ENCODE assay signal across 12 mouse cellular contexts in genomic region chr2:144188076-144188475, GRCm38 (mm10).
A peak's percentile ranks its signal among the peaks of the same experiment; 100 is the strongest.
DNase-seq lines count a peak whose midpoint lies in the region; ATAC-seq and TF ChIP-seq lines count a peak whose summit lies in the region.
"Had no signal": no experiment of that assay in that cellular context is flagged by ENCODE, and none has a peak within 500 bp of the region (broad histone marks: within the 10 kb centered on the region; RNA-seq: fewer than 3 reads in every experiment).

No protein-coding gene starts in this region.

- no peak for TF ChIP-seq EP300 in lung, postnatal 0 days (IDR thresholded peaks at IDR 0.05)
- TF ChIP-seq EP300 in stomach, postnatal 0 days (optimal IDR thresholded peaks at IDR 0.05), result no peak

- no peak overlapping the region for H3K27ac ChIP-seq in lung, postnatal 0 days (ENCODE audit: low read length)
- H3K27ac ChIP-seq in bone marrow macrophage, adult 2 months (ENCODE audit: insufficient read depth, low read depth, low read length), result peak overlapping the region; percentile 41
- peak overlapping the region; percentile 59; the same call in 1 of the 2 replicates for H3K27ac ChIP-seq in limb, embryonic 12.5 days
- H3K27ac ChIP-seq in stomach, postnatal 0 days (replicated peaks), result peak overlapping the region; percentile 58
- H3K27ac ChIP-seq in midbrain, embryonic 15.5 days, result no peak overlapping the region
- H3K27ac ChIP-seq: heart, adult 2 months had no signal

- no peaks in the 10 kb centered on the region for H3K36me3 ChIP-seq in lung, postnatal 0 days (ENCODE audit: insufficient read depth, low read length)
- no peaks in the 10 kb centered on the region for H3K36me3 ChIP-seq in limb, embryonic 12.5 days
- H3K36me3 ChIP-seq in stomach, postnatal 0 days (ENCODE audit: control insufficient read depth, insufficient read depth, low read length), result no peaks in the 10 kb centered on the region
- H3K36me3 ChIP-seq in midbrain, embryonic 15.5 days (replicated peaks), result no peaks in the 10 kb centered on the region

- TF ChIP-seq POLR2A in bone marrow macrophage, adult 2 months (IDR thresholded peaks at IDR 0.05; ENCODE audit: borderline replicate concordance, low read depth, low read length), result no peak

- H3K27me3 ChIP-seq in lung, postnatal 0 days (replicated peaks; ENCODE audit: insufficient read depth, low read length), result no peaks in the 10 kb centered on the region
- no peaks in the 10 kb centered on the region for H3K27me3 ChIP-seq in limb, embryonic 12.5 days
- no peaks in the 10 kb centered on the region for H3K27me3 ChIP-seq in stomach, postnatal 0 days (ENCODE audit: control insufficient read depth, insufficient read depth, low read length)
- H3K27me3 ChIP-seq in midbrain, embryonic 15.5 days (replicated peaks), result no peaks in the 10 kb centered on the region

- no peak for ATAC-seq in lung, postnatal 0 days
- ATAC-seq in limb, embryonic 12.5 days (ENCODE audit: insufficient number of reproducible peaks, insufficient read depth, low FRiP score, low TSS enrichment, low read depth), result no peak
- peak; percentile 80 for ATAC-seq in stomach, postnatal 0 days (ENCODE audit: low FRiP score, low TSS enrichment)
- ATAC-seq in midbrain, embryonic 15.5 days (replicated peaks), result no peak

- H3K9ac ChIP-seq in lung, postnatal 0 days (replicated peaks; ENCODE audit: low read depth), result no peak overlapping the region
- H3K9ac ChIP-seq in limb, embryonic 12.5 days (replicated peaks), result no peak overlapping the region
- H3K9ac ChIP-seq in stomach, postnatal 0 days (ENCODE audit: low read length), result no peak overlapping the region
- no peak overlapping the region for H3K9ac ChIP-seq in midbrain, embryonic 15.5 days

- WGBS in lung, postnatal 0 days, result 57% methylated on average over 3 of the region's 3 CpGs
- 41% methylated on average over 3 of the region's 3 CpGs for WGBS in limb, embryonic 12.5 days
- 69% methylated on average over 3 of the region's 3 CpGs for WGBS in stomach, postnatal 0 days
- WGBS in midbrain, embryonic 15.5 days, result 59% methylated on average over 3 of the region's 3 CpGs

- DNase-seq in lung, postnatal 0 days (ENCODE audit: low spot score), result peak; percentile 33
- no peak for DNase-seq in lung, postnatal 14 days
- DNase-seq in stomach, postnatal 0 days (ENCODE audit: low spot score), result no peak
- no peak for DNase-seq in retina, postnatal 1 day
- DNase-seq: cerebellum, adult 11-12 months; heart, adult 2 months; heart, postnatal 36 days; kidney, adult 8-10 months; lung, adult 2 months had no signal

- no peak overlapping the region for H3K4me3 ChIP-seq in lung, postnatal 0 days (ENCODE audit: low read depth, low read length)
- no peak overlapping the region for H3K4me3 ChIP-seq in bone marrow macrophage, adult 2 months (ENCODE audit: insufficient read depth, low read length)
- no peak overlapping the region for H3K4me3 ChIP-seq in limb, embryonic 12.5 days (replicated peaks)
- H3K4me3 ChIP-seq in stomach, postnatal 0 days (ENCODE audit: low read depth, low read length), result no peak overlapping the region
- H3K4me3 ChIP-seq in midbrain, embryonic 15.5 days, result no peak overlapping the region
- H3K4me3 ChIP-seq: heart, adult 2 months had no signal

- H3K9me3 ChIP-seq in lung, postnatal 0 days (ENCODE audit: low read length), result no peaks in the 10 kb centered on the region
- H3K9me3 ChIP-seq in limb, embryonic 12.5 days, result no peaks in the 10 kb centered on the region
- H3K9me3 ChIP-seq in stomach, postnatal 0 days (ENCODE audit: control insufficient read depth, low read length), result no peaks in the 10 kb centered on the region
- no peaks in the 10 kb centered on the region for H3K9me3 ChIP-seq in midbrain, embryonic 15.5 days

- no peak for TF ChIP-seq CTCF in lung, postnatal 0 days (IDR thresholded peaks at IDR 0.05)
- no peak for TF ChIP-seq CTCF in bone marrow macrophage, adult 2 months (IDR thresholded peaks at IDR 0.05; ENCODE audit: low read depth, low read length)
- no peak for TF ChIP-seq CTCF in stomach, postnatal 0 days (IDR thresholded peaks at IDR 0.05; ENCODE audit: low read depth)

- H3K4me1 ChIP-seq in lung, postnatal 0 days (ENCODE audit: insufficient read depth, low read depth, low read length), result no peaks in the 10 kb centered on the region; the same call in 1 of the 2 replicates
- peaks cover 16% of the 10 kb centered on the region for H3K4me1 ChIP-seq in bone marrow macrophage, adult 2 months (ENCODE audit: control insufficient read depth, insufficient read depth, low read length)
- H3K4me1 ChIP-seq in limb, embryonic 12.5 days (replicated peaks), result peaks cover 15% of the 10 kb centered on the region
- H3K4me1 ChIP-seq in stomach, postnatal 0 days (replicated peaks; ENCODE audit: control insufficient read depth, insufficient read depth), result no peaks in the 10 kb centered on the region; the same call in 1 of the 2 replicates
- H3K4me1 ChIP-seq in midbrain, embryonic 15.5 days, result no peaks in the 10 kb centered on the region

- no peak overlapping the region for H3K4me2 ChIP-seq in lung, postnatal 0 days (replicated peaks; ENCODE audit: low read depth, low read length)
- no peak overlapping the region for H3K4me2 ChIP-seq in limb, embryonic 12.5 days
- no peak overlapping the region for H3K4me2 ChIP-seq in stomach, postnatal 0 days (replicated peaks; ENCODE audit: low read depth)
- H3K4me2 ChIP-seq in midbrain, embryonic 15.5 days, result no peak overlapping the region

Comparison
In these comparisons a context has a peak if more than half of its experiments do, and no peak if none do; other contexts are left out.
1. H3K27ac ChIP-seq: peak in bone marrow macrophage, adult 2 months (single experiment), limb, embryonic 12.5 days (single experiment) and stomach, postnatal 0 days (single experiment); none in lung, postnatal 0 days (single experiment) and midbrain, embryonic 15.5 days (single experiment).